Comparison of ENCODE assay signal across 24 mouse cellular contexts in genomic region chr2:38937396-38937795, GRCm38 (mm10). TPM values are rescaled to one million over a fixed set of nuclear protein-coding genes. Genes with fewer than 3 reads are reported as not detected.
DNase-seq lines count a peak whose midpoint lies in the region; ATAC-seq and TF ChIP-seq lines count a peak whose summit lies in the region.
"Had no signal": no experiment of that assay in that cellular context is flagged by ENCODE, and none has a peak within 500 bp of the region (broad histone marks: within the 10 kb centered on the region; RNA-seq: fewer than 3 reads in every experiment).

No protein-coding gene starts in this region.

- H3K4me3 ChIP-seq in embryonic facial prominence, embryonic 13.5 days, result no peak overlapping the region
- no peak overlapping the region for H3K4me3 ChIP-seq in embryonic facial prominence, embryonic 10.5 days
- no peak overlapping the region for H3K4me3 ChIP-seq in layer of hippocampus, adult 2 months
- H3K4me3 ChIP-seq: forebrain, embryonic 10.5 days; forebrain, embryonic 12.5 days had no signal

- H3K4me1 ChIP-seq in embryonic facial prominence, embryonic 13.5 days, result peaks cover 34% of the 10 kb centered on the region
- H3K4me1 ChIP-seq in embryonic facial prominence, embryonic 10.5 days, result peaks cover 22% of the 10 kb centered on the region

- peak overlapping the region; percentile 27; the same call in 1 of the 2 replicates for H3K9ac ChIP-seq in embryonic facial prominence, embryonic 13.5 days
- H3K9ac ChIP-seq: forebrain, embryonic 12.5 days had no signal

- H3K27ac ChIP-seq in embryonic facial prominence, embryonic 13.5 days, result no peak overlapping the region; the same call in 1 of the 2 replicates
- H3K27ac ChIP-seq in embryonic facial prominence, embryonic 10.5 days (replicated peaks), result no peak overlapping the region
- H3K27ac ChIP-seq in layer of hippocampus, adult 2 months, result no peak overlapping the region
- H3K27ac ChIP-seq: forebrain, embryonic 10.5 days; forebrain, embryonic 12.5 days had no signal

- no peaks in the 10 kb centered on the region for H3K9me3 ChIP-seq in embryonic facial prominence, embryonic 13.5 days
- no peaks in the 10 kb centered on the region for H3K9me3 ChIP-seq in embryonic facial prominence, embryonic 10.5 days
- H3K9me3 ChIP-seq: forebrain, embryonic 10.5 days; forebrain, embryonic 12.5 days; G1E had no signal

- no peak for TF ChIP-seq CTCF in layer of hippocampus, adult 2 months (conservative IDR thresholded peaks at IDR 0.05)

- intact Hi-C loops in heart, postnatal 25 days (cut with DNase I), result no loop called here

- WGBS in embryonic facial prominence, embryonic 13.5 days, result 71% methylated on average over 3 of the region's 3 CpGs
- WGBS in embryonic facial prominence, embryonic 10.5 days, result 77% methylated on average over 3 of the region's 3 CpGs

- no peak for DNase-seq in embryonic facial prominence, embryonic 10.5 days (ENCODE audit: low spot score)
- peak; percentile 82 for DNase-seq in heart, adult 11 months
- no peak for DNase-seq in heart, postnatal 25 days (ENCODE audit: low spot score)
- DNase-seq in layer of hippocampus, adult 2 months (ENCODE audit: low spot score in 2 of 2), result no peak
- DNase-seq: adrenal gland, adult 8-10 months; adrenal gland, postnatal 14 days; adrenal gland, postnatal 36 days; B cell, adult 2 months; cerebellum, adult 11-12 months; cerebellum, adult 2 months; cerebellum, adult 9-10 months; cerebellum, postnatal 10 days; cerebellum, postnatal 25 days had no signal

- no peak overlapping the region for H3K4me2 ChIP-seq in embryonic facial prominence, embryonic 13.5 days
- H3K4me2 ChIP-seq: forebrain, embryonic 12.5 days had no signal

- H3K36me3 ChIP-seq in embryonic facial prominence, embryonic 13.5 days, result no peaks in the 10 kb centered on the region
- H3K36me3 ChIP-seq in embryonic facial prominence, embryonic 10.5 days (replicated peaks), result no peaks in the 10 kb centered on the region
- H3K36me3 ChIP-seq: forebrain, embryonic 10.5 days; forebrain, embryonic 12.5 days; G1E had no signal

- H3K27me3 ChIP-seq in embryonic facial prominence, embryonic 13.5 days, result no peaks in the 10 kb centered on the region
- 0 out of 2 replicates have a peak, but pooled peaks cover 5% of the 10 kb centered on the region for H3K27me3 ChIP-seq in embryonic facial prominence, embryonic 10.5 days (replicated peaks; ENCODE audit: low read depth, poor library complexity, severe bottlenecking)
- H3K27me3 ChIP-seq: CH12.LX, Patski had no signal

- no peak for ATAC-seq in embryonic facial prominence, embryonic 13.5 days (ENCODE audit: insufficient number of reproducible peaks, insufficient read depth, low FRiP score, low TSS enrichment, low read depth)
- ATAC-seq in erythroid progenitor cell, adult 5-6 weeks (replicated peaks; ENCODE audit: low FRiP score, poor library complexity, severe bottlenecking), result peak; percentile 32; the same call in 1 of the 2 replicates
- ATAC-seq: activated CD4-positive, CD25-positive, alpha-beta regulatory T cell, adult 4 months; CD4-positive, CD25-positive, alpha-beta regulatory T cell, adult 4 months; forebrain, embryonic 14.5 days; forebrain, embryonic 16.5 days; Patski had no signal

RNA-seq across cellular contexts. Expression of gene Olfml2a, which starts 5.6 kb away (rescaled TPM):
- polyA plus RNA-seq in embryonic facial prominence, embryonic 13.5 days (2015; fragmentation: Nextera tagmentation; extraction: Ambion mirVana), result 9.0 and 9.6 TPM in 2 replicates
- polyA plus RNA-seq in embryonic facial prominence, embryonic 10.5 days (2016; fragmentation: Nextera tagmentation; extraction: Ambion mirVana), result 1.3 and 1.9 TPM in 2 replicates
- 1 to 10 TPM; 5.2 to 6.3 TPM for total RNA-seq in heart, postnatal 25 days (2021)
- total RNA-seq in erythroid progenitor cell, adult 5-6 weeks (2015; ENCODE audit: low replicate concordance), result 1.8 TPM in 1 of 2 replicates, not detected in the other
- not detected in 2 replicates for total RNA-seq in erythroid progenitor cell, adult 5-6 weeks (2017; ENCODE audit: low replicate concordance)
- total RNA-seq in layer of hippocampus, adult 2 months (2021), result 1 to 10 TPM; 1.3 to 1.5 TPM
- polyA plus RNA-seq: CD4-positive, CD25-positive, alpha-beta regulatory T cell, adult 4 months; G1E had no signal

RNA-seq across cellular contexts. Expression of gene Nr6a1, which starts 9.9 kb away (rescaled TPM):
- 1.3 and 1.5 TPM in 2 replicates for polyA plus RNA-seq in embryonic facial prominence, embryonic 13.5 days (2015; fragmentation: Nextera tagmentation; extraction: Ambion mirVana)
- polyA plus RNA-seq in embryonic facial prominence, embryonic 10.5 days (2016; fragmentation: Nextera tagmentation; extraction: Ambion mirVana), result 4.9 and 8.5 TPM in 2 replicates
- total RNA-seq in heart, postnatal 25 days (2021), result 1 to 10 TPM; 1.1 TPM
- total RNA-seq in erythroid progenitor cell, adult 5-6 weeks (2015; ENCODE audit: low replicate concordance), result 0.84 TPM in 1 of 2 replicates, not detected in the other
- total RNA-seq in erythroid progenitor cell, adult 5-6 weeks (2017; ENCODE audit: low replicate concordance), result 0.13 TPM in 1 of 2 replicates, not detected in the other
- 1 to 10 TPM; 5.6 to 7.0 TPM for total RNA-seq in layer of hippocampus, adult 2 months (2021)

RNA-seq across cellular contexts. Expression of gene Wdr38, which starts 59.9 kb away (rescaled TPM):
- 2.0 and 2.2 TPM in 2 replicates for polyA plus RNA-seq in embryonic facial prominence, embryonic 13.5 days (2015; fragmentation: Nextera tagmentation; extraction: Ambion mirVana)
- 1.6 TPM in 2 replicates for polyA plus RNA-seq in embryonic facial prominence, embryonic 10.5 days (2016; fragmentation: Nextera tagmentation; extraction: Ambion mirVana)
- total RNA-seq in heart, postnatal 25 days (2021), result under 1 TPM; 0.08 TPM
- total RNA-seq in erythroid progenitor cell, adult 5-6 weeks (2015; ENCODE audit: low replicate concordance), result 0.72 TPM in 1 of 2 replicates, not detected in the other
- 0.13 TPM in 1 of 2 replicates, not detected in the other for total RNA-seq in erythroid progenitor cell, adult 5-6 weeks (2017; ENCODE audit: low replicate concordance)
- under 1 TPM; 0.47 to 0.69 TPM for total RNA-seq in layer of hippocampus, adult 2 months (2021)
